Mouse (Mus musculus) activated CD4-positive, CD25-positive, alpha-beta regulatory T cell, adult 4 months (primary cell): Measurements from ENCODE around the gene Fgd1. TPM values are rescaled to one million over a fixed set of nuclear protein-coding genes. Genes with fewer than 3 reads are reported as not detected.

Experiments used
- ATAC-seq: one replicate; pipeline ENCODE4 v1.8.0; 2017
- polyA plus RNA-seq, 2 experiments: library from polyadenylated mRNA; unstranded; fragments of 100-300 nt; shearing (Covaris generic); gene quantifications; one replicate each; pipeline ENCODE4 v1.2.1; 2017

Fgd1 gene
- polyA plus RNA-seq, 2 experiments from 2014 or later = 0.42 TPM; not detected in 1

- no peak for ATAC-seq
These were observed 41.5 kb downstream of the Fgd1 start for GRCm38 (mm10) chrX:151087418-151087817.

GRCm38 (mm10) chrX:151096171-151097058 is 50.5 kb downstream of the Fgd1 start, which contains the start of gene Tsr2:
Gene Tsr2 (minus strand): TSS chrX:151096543.
- peak; percentile 96 for ATAC-seq

- no peak for ATAC-seq
These were observed 61.5 kb downstream of the Fgd1 start for GRCm38 (mm10) chrX:151107301-151108067.

DNA sequence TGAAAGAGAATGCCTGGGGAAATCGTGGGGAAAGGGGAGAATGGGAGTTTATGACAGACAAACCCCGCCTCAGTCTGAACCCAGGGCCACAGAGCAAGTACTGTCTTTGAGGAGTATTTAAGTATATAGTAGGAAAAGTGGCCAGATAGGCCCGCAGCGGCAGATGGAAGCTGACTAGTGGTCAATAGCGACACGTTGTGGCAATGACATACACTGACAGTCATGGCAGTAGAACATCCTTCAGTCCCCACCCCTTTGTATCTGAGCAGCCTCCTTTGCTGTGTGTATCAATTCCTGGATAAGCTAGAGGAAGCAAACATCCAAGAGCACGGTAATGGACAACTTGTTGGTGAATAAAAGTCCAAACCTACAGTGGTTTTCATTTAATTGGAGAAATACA is 70.8 kb downstream of the Fgd1 start:
- no peak for ATAC-seq

GRCm38 (mm10) chrX:151117432-151117831 is 71.5 kb downstream of the Fgd1 start:
- no peak for ATAC-seq

DNA sequence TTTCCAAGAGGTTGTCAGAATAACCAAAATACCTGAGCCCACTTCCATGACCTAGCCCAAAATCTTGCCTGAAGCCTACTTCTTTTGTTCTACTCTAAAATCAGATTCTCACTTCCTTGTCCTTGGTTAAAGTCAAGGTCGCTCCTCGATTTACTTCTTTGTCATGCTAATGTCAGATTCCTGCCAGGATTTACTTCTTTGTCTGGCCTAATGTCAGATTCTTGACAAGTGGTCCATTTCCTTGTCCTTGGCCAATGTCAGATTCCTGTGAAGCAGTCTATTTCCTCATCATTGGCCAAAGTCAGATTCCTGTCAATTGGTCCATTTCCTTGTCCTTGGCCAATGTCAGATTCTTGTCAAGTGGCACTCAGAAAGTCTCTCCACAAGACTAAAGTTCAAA is 78.0 kb downstream of the Fgd1 start:
- no peak for ATAC-seq

DNA sequence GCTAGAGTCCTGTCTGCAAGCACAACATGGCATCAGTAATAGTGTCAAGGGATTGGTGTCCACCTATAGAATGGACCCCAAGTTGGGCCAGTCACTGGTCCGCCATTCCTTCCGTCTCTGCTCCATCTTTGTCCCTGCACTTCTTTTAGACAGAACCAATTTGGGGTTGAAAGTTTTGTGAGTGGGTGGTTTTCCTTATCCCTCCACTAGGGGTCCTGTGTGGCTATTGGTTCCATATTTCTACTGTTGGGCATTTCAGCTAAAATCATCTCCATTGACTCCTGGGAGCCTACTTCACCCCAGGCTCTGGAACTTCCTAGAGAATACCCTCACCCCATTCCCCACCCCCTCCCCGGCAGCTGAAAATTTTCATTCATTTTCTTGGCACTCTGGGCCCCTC is 84.5 kb downstream of the Fgd1 start:
- ATAC-seq = no peak

DNA sequence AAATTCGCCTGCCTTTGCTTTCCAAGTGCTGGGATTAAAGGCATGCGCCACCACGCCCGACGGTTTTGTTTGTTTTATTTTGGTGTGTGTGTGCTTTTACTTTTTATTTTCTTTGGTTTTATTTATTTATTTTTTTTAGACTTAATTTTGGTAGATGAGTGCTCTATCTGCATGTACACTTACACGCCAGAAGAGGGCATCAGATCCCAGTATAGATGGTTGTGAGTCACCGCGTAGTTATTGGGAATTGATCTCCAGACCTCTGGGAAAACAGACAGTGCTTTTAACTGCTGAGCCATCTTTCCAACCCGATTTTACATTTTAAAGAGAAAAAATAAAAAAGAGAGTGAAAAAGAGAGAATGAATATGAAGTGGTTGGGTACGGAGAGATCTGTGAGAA is 86.8 kb downstream of the Fgd1 start:
- no peak for ATAC-seq

Other genes with a start within 250 kb of the Fgd1 start
- 10 to 100 TPM; 17.3 to 30.3 TPM for gene Maged2, start 231.8 kb upstream of the Fgd1 start, polyA plus RNA-seq
- 10 to 100 TPM; 22.6 to 24.7 TPM for gene Gnl3l, start 28.8 kb upstream of the Fgd1 start, polyA plus RNA-seq
- gene Tsr2, start 50.4 kb downstream of the Fgd1 start, polyA plus RNA-seq = 10 to 100 TPM; 15.8 to 19.0 TPM
- under 1 TPM; 0.09 to 0.45 TPM for gene Wnk3, start 151.9 kb downstream of the Fgd1 start, polyA plus RNA-seq